Mouse (Mus musculus) kidney, postnatal 10 days (tissue): ENCODE results near the gene Tmem14a.
"Not testable (repeated sequence)": the region's sequence is repeated elsewhere in the genome, so short reads cannot be mapped to it uniquely, and the experiment has no call there.

Experiments
- DNase-seq: peaks from one replicate; pipeline ENCODE4 v3.0.0; 2021; ENCODE audit warnings: mixed read lengths

Gene Tmem14a

GRCm38 (mm10) chr1:21218489-21218919 is at the start of gene Tmem14a:
Gene Tmem14a, plus strand, starts transcription at chr1:21218575.
- DNase-seq = peak; percentile 94

DNA sequence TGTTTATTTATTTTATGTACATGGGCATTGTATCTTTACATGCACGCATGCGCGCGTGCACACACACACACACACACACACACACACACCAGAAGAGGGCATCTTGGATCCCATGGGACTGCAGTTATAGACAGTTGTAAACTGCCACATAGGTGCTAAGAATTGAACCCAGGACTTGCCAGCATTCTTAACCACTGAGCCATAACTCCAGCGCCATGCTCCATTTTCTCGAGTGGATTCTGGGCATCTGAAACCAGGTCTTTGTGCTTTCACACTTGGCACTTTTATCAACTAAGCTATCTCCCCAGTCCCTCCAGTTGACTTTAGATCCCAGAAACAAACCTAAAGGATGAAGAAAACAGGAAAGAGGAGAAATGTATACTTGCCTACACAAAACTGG is 33.2 kb upstream of the Tmem14a start:
- no peak for DNase-seq

DNA sequence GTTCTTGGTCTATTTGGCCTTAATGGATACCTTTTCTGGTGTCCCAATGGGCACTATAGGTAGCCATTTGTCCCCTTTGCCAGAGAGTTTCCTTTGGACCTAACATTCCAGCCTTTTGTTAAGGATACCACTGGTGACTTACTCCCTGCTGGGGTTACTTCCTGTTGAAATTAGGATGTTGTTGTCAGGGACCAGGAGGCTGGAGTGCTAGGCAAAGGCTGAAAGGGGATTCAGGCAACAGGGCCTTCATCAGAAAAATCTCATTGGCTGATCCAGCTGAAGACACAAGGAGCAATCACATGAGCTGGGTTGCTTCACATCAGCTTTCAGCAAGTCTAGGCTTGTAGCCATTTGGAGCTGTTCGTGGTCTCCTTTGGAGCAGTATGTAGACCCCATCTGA is 12.1 kb upstream of the Tmem14a start:
- DNase-seq = no peak

GRCm38 (mm10) chr1:21213537-21213936 is 4.8 kb upstream of the Tmem14a start:
- DNase-seq = not testable (repeated sequence)

GRCm38 (mm10) chr1:21213991-21214692 is 4.2 kb upstream of the Tmem14a start:
- DNase-seq = not testable (repeated sequence)

DNA sequence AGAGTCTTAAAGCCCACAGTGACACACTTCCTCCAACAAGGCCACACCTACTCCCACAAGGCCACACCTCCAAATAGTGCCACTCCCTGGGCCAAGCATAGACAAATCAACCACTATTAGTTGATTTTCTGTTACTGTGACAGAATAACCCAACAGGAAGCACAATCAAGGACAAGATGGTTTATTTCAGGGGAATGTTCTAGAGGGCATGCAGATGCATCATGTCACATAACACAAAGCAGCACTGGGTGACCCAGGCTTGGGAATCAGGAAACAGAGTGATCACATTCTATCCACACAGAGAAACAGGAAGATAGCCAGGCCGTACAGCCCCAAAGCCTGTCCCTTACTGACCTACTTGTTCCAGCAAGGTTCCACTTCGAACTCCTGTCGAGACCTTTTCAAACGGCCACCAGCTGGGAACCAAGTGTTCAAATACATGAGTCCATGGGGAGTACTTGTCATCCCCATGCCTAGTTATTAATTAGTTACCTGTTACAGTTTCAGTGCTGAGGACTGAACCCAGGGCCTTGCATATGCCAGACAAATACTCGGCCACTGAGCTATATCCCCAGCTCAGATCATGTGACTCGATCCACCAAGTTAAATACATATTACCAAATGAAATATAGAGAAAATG is 9.5 kb downstream of the Tmem14a start:
- no peak for DNase-seq

GRCm38 (mm10) chr1:21228740-21229722 is 10.7 kb downstream of the Tmem14a start:
- DNase-seq = not testable (repeated sequence)

- DNase-seq = no peak
Observed at GRCm38 (mm10) chr1:21230376-21230775, 12.0 kb downstream of the Tmem14a start.

- DNase-seq = no peak
Observed at GRCm38 (mm10) chr1:21231744-21232464, 13.5 kb downstream of the Tmem14a start.

DNA sequence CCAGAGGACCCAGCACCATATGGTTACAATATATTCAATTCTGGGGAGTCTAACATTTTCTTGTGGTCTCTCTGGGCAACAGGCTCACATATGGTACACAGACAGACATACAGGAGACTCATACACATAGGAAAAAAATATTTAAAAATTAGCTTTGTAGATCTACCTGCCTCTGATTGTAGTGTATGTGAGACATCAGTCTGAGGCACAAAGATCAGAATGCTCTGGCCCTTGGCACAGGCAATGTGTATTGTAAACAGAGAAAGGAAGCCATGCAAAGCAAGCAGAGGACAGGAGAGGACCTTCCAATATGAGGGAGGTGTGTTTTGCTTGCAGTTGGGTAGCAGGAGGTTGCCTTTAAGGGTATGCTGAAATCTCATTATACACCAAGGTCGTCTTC is 14.1 kb downstream of the Tmem14a start:
- no peak for DNase-seq

DNA sequence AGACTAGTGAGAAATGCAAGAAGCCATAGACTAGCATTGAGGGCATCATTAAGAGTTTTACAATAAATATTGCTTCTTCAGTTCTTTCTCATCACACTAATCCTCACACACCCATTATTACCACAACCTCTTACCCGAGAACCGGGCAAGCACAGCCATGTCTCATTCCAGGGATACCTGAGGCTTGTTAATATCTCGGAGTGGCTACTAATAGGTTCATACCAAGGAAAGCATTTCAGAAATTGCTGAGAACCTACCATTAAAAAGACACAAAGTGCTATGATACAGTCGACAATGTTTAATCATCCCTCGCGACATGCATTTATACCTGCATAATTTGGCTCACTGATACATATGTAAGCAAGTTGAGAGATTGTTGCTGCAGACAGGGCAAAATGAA is 17.0 kb downstream of the Tmem14a start:
- DNase-seq = no peak

DNA sequence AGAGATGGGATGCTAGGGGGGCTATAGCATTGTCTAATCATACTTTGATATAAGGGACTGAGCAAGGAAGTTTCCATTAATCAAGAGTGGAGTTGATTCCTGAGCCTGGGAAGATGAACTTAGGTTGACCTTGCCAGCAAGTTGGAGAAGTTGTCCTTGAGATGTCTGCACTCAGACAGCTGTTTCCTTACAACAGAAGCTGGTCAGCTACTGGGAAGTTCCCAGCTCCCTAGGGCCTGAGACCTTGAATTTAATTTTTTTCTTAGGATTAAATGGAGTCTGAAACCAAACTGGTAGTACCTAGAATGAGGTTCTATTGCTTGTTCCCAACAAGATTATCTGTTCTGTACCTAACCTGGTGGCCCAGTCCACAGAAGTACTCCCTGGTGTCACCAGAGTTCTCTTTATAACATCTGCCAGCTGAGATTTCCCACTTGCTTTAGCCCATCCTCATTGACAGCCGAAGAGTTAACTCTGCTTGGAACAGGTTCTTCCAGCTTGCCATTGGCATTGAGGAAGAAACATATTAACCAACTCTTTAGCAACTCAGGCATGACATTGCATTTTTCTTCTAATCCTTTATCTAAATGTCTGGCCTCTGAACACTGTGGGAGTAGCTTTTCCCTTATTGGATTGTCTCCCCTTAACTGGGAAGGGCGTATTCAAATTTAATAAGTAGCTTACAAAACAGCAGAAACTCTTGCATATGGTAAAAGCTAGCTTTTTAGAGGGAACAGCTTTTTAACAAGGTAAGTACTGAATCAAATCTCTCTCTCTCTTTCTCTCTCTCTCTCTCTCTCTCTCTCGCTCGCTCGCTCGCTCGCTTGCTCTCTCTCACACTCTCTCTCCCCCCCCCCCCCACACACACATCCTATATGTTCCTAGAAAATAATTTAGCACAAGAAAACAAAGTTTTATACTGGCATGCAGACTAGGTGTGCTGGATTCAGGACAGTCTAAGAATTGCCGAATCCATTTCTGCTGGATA is 21.8 kb downstream of the Tmem14a start, which contains the start of gene Gsta3:
TSS of gene Gsta3 (plus strand) at position 679 of the 988 bp plus-strand sequence.
- no peak for DNase-seq

- no peak for DNase-seq
Observed at GRCm38 (mm10) chr1:21241096-21241495, 22.7 kb downstream of the Tmem14a start.

GRCm38 (mm10) chr1:21244290-21244960 is 26.1 kb downstream of the Tmem14a start:
- DNase-seq = no peak

GRCm38 (mm10) chr1:21246136-21246535 is 27.8 kb downstream of the Tmem14a start:
- no peak for DNase-seq

- no peak for DNase-seq
Observed at GRCm38 (mm10) chr1:21247896-21248295, 29.5 kb downstream of the Tmem14a start.

DNA sequence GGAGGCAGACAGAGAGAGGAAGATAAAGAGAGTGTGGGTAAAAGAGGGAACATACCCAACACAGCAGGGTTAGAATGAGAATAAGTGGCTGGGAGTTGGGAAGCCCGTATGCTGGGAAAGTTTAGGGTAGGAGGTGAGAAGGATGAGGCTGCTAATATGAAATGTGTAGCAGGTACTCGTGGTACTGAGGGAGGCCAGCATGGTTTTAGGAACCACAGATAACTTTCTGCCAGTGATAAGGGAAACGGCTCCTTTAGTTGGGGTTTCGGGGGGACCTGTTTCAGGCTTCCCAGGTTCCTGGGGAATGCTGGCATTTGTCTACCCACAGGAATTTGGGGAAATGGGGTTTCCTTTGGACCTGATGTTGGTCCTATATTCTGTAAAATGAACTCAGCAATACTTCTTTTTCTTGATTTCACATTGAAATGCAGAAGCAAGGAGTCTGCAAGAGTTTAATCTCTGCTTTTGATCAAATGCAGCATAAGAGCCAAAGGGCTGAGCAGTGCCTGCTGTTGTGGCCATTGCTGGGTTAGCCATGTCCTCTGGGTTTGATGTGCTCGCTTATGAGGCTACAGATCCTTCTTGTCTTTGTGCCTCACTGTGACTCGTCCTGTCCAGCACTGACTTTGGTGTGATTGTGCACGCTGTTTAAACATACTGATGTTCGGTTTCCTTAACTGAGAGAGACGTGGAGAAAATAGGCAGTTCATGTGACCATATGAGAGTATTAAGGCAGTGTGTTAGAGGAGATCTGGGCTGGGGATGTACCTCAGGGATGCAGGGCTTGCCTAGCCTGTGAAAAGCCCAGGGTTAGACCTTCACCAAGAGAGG is 30.4 kb downstream of the Tmem14a start:
- no peak for DNase-seq

DNA sequence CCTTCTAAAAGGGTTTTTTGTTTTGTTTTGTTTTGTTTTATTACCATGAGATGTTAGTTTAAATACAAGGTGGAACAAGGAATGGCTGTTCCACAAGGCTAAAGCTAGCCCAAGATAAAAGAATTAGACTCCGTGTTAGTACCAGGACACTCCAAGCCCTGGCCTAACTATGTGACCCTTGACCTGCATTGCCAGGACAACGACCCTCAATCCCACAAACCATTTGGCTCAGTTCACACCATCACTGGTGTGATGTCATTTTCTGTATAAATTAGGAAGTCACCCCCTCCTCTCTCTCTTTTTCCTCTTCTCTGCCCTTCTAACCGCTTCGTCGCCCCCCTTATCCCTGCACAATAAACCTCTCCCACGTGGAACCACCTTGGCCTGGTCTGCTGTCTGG is 33.3 kb downstream of the Tmem14a start:
- no peak for DNase-seq

- no peak for DNase-seq
Observed at GRCm38 (mm10) chr1:21252566-21253302, 34.4 kb downstream of the Tmem14a start.
